Mouse (Mus musculus) intestine, embryonic 16.5 days (tissue): ENCODE data around the gene Trak1. TPM values are rescaled to one million over a fixed set of nuclear protein-coding genes. Genes with fewer than 3 reads are reported as not detected.
A peak's percentile ranks its signal among the peaks of the same experiment; 100 is the strongest.

Experiments
- ATAC-seq: fragments of 200-750 bp; cut with Nextera tagmentation; 2 replicates; pipeline ENCODE4 v1.8.0; 2017; ENCODE audit warnings: moderate TSS enrichment, moderate library complexity
- H3K27ac ChIP-seq: fragments of 300-500 bp; sonication (generic); 2 replicates; pipeline ENCODE4 v1.5.1; 2014; ENCODE audit warnings: mild to moderate bottlenecking, low read length
- H3K27me3 ChIP-seq: fragments of 300-500 bp; sonication (generic); replicated peaks from 2 replicates; pipeline ENCODE4 v1.6.1; 2014; ENCODE audit warnings: low read length, control low read depth, mixed read lengths; ENCODE audit not compliant: control insufficient read depth, insufficient read depth
- H3K36me3 ChIP-seq: fragments of 300-500 bp; sonication (generic); 2 replicates; pipeline ENCODE4 v1.6.1; 2014; ENCODE audit warnings: low read length, control low read depth; ENCODE audit not compliant: control insufficient read depth, insufficient read depth
- H3K4me1 ChIP-seq: fragments of 300-500 bp; sonication (generic); 2 replicates; pipeline ENCODE4 v1.6.1; 2014; ENCODE audit warnings: low read length, control low read depth, mixed read lengths; ENCODE audit not compliant: control insufficient read depth, insufficient read depth
- H3K4me2 ChIP-seq: fragments of 300-500 bp; sonication (generic); 2 replicates; pipeline ENCODE4 v1.6.1; 2014; ENCODE audit warnings: low read depth, low read length, control low read depth
- H3K4me3 ChIP-seq: fragments of 300-500 bp; sonication (generic); 2 replicates; pipeline ENCODE4 v1.5.1; 2014; ENCODE audit warnings: mild to moderate bottlenecking, low read length
- H3K9ac ChIP-seq: fragments of 300-500 bp; sonication (generic); 2 replicates; pipeline ENCODE4 v1.6.1; 2014; ENCODE audit warnings: low read depth, low read length
- H3K9me3 ChIP-seq: fragments of 300-500 bp; sonication (generic); 2 replicates; pipeline ENCODE4 v1.6.1; 2016; ENCODE audit warnings: low read length, control low read depth; ENCODE audit not compliant: control insufficient read depth
- WGBS: fragments of 180-500 bp; shearing (Covaris S2); extraction: QIAGEN DNeasy Blood & Tissue Kit; methylation state at CpG from one replicate; pipeline ENCODE4 v1.1.7; 2014; 5-methylcytosine and 5-hydroxymethylcytosine counted together
- polyA plus RNA-seq: library from polyadenylated mRNA; unstranded; fragments of >200 nt; fragmentation: Nextera tagmentation; extraction: Ambion mirVana; gene quantifications from 2 replicates; pipeline ENCODE4 v1.2.1, GENCODE M21; 2015

The Trak1 gene
- polyA plus RNA-seq, 1 experiment from 2014 or later, result 21.7 TPM

- Histone ChIP-seq H3K27me3 (no peaks in the 10 kb centered on the region), H3K4me2 (peak overlapping the region; percentile 2; the same call in 1 of the 2 replicates), H3K9me3 (no peaks in the 10 kb centered on the region), H3K36me3 (no peaks in the 10 kb centered on the region), H3K9ac (peak overlapping the region; percentile 34), H3K4me3 (no peak overlapping the region), H3K27ac (peak overlapping the region; percentile 77), H3K4me1 (peaks cover 56% of the 10 kb centered on the region)
- ATAC-seq, result no peak
- 32% methylated on average over 10 of the region's 10 CpGs for WGBS
Observed at GRCm38 (mm10) chr9:121347981-121348380, 50.7 kb downstream of the Trak1 start.

- H3K9ac ChIP-seq, result peak overlapping the region; percentile 34
- whole genome bisulfite sequencing, result 8% methylated on average over 5 of the region's 5 CpGs
- ATAC-seq, result peak; percentile 49; the same call in 1 of the 2 replicates
Observed at GRCm38 (mm10) chr9:121348476-121348875, 51.2 kb downstream of the Trak1 start.

GRCm38 (mm10) chr9:121349111-121349510, 51.8 kb downstream of the Trak1 start:
- no peak overlapping the region for H3K27ac ChIP-seq
- no peak overlapping the region for H3K4me2 ChIP-seq
- H3K36me3 ChIP-seq, result no peaks in the 10 kb centered on the region
- no peak for ATAC-seq
- 92% methylated on average over 8 of the region's 8 CpGs for WGBS
- H3K4me1 ChIP-seq, result peaks cover 61% of the 10 kb centered on the region
- no peak overlapping the region for H3K4me3 ChIP-seq
- no peak overlapping the region for H3K9ac ChIP-seq
- H3K9me3 ChIP-seq, result no peaks in the 10 kb centered on the region
- no peaks in the 10 kb centered on the region for H3K27me3 ChIP-seq

More at GRCm38 (mm10) chr9:121348476-121348875, 51.2 kb downstream of the Trak1 start:
- H3K27me3 ChIP-seq, result no peaks in the 10 kb centered on the region
- no peaks in the 10 kb centered on the region for H3K9me3 ChIP-seq
- no peaks in the 10 kb centered on the region for H3K36me3 ChIP-seq
- H3K4me3 ChIP-seq, result no peak overlapping the region
- H3K4me1 ChIP-seq, result peaks cover 58% of the 10 kb centered on the region
- peak overlapping the region; percentile 2; the same call in 1 of the 2 replicates for H3K4me2 ChIP-seq
- H3K27ac ChIP-seq, result peak overlapping the region; percentile 77

GRCm38 (mm10) chr9:121350601-121351000, 53.3 kb downstream of the Trak1 start:
- Histone ChIP-seq H3K36me3 (no peaks in the 10 kb centered on the region), H3K4me2 (no peak overlapping the region), H3K9me3 (no peaks in the 10 kb centered on the region), H3K9ac (peak overlapping the region; percentile 16; the same call in 1 of the 2 replicates), H3K27me3 (no peaks in the 10 kb centered on the region), H3K4me3 (no peak overlapping the region), H3K4me1 (peaks cover 76% of the 10 kb centered on the region), H3K27ac (peak overlapping the region; percentile 40)
- no peak for ATAC-seq
- 32% methylated on average over 3 of the region's 3 CpGs for WGBS

GRCm38 (mm10) chr9:121351388-121352078, 54.2 kb downstream of the Trak1 start:
- H3K9me3 ChIP-seq, result no peaks in the 10 kb centered on the region
- WGBS, result 40% methylated on average over 9 of the region's 9 CpGs
- H3K27me3 ChIP-seq, result no peaks in the 10 kb centered on the region
- no peak overlapping the region for H3K4me3 ChIP-seq
- peak overlapping the region; percentile 40 for H3K27ac ChIP-seq
- no peak overlapping the region for H3K4me2 ChIP-seq
- H3K36me3 ChIP-seq, result no peaks in the 10 kb centered on the region
- H3K9ac ChIP-seq, result peak overlapping the region; percentile 32; the same call in 1 of the 2 replicates
- no peak for ATAC-seq
- H3K4me1 ChIP-seq, result peaks cover 76% of the 10 kb centered on the region

GRCm38 (mm10) chr9:121352131-121352606, 54.9 kb downstream of the Trak1 start:
- Histone ChIP-seq H3K4me3 (no peak overlapping the region), H3K27me3 (no peaks in the 10 kb centered on the region), H3K4me1 (peaks cover 69% of the 10 kb centered on the region), H3K4me2 (no peak overlapping the region), H3K9me3 (no peaks in the 10 kb centered on the region), H3K36me3 (no peaks in the 10 kb centered on the region), H3K27ac (peak overlapping the region; percentile 47; the same call in 1 of the 2 replicates), H3K9ac (no peak overlapping the region)
- 24% methylated on average over 11 of the region's 11 CpGs for WGBS
- peak; percentile 43 for ATAC-seq

- peaks cover 64% of the 10 kb centered on the region for H3K4me1 ChIP-seq
- no peaks in the 10 kb centered on the region for H3K9me3 ChIP-seq
- WGBS, result 92% methylated on average over 9 of the region's 9 CpGs
- ATAC-seq, result no peak
- no peak overlapping the region for H3K27ac ChIP-seq
- H3K36me3 ChIP-seq, result no peaks in the 10 kb centered on the region
- H3K4me2 ChIP-seq, result no peak overlapping the region
- H3K9ac ChIP-seq, result no peak overlapping the region
- no peaks in the 10 kb centered on the region for H3K27me3 ChIP-seq
- H3K4me3 ChIP-seq, result no peak overlapping the region
Observed at GRCm38 (mm10) chr9:121352726-121353125, 55.4 kb downstream of the Trak1 start.

GRCm38 (mm10) chr9:121354792-121355390, 57.6 kb downstream of the Trak1 start:
- no peak overlapping the region for H3K27ac ChIP-seq
- WGBS, result 59% methylated on average over 4 of the region's 4 CpGs

GRCm38 (mm10) chr9:121355431-121356141, 58.3 kb downstream of the Trak1 start:
- no peaks in the 10 kb centered on the region for H3K36me3 ChIP-seq
- no peaks in the 10 kb centered on the region for H3K9me3 ChIP-seq
- no peaks in the 10 kb centered on the region for H3K27me3 ChIP-seq
- H3K9ac ChIP-seq, result peak overlapping the region; percentile 17; the same call in 1 of the 2 replicates
- 64% methylated on average over 9 of the region's 9 CpGs for WGBS
- peaks cover 66% of the 10 kb centered on the region for H3K4me1 ChIP-seq
- no peak for ATAC-seq
- H3K27ac ChIP-seq, result peak overlapping the region; percentile 43
- H3K4me3 ChIP-seq, result no peak overlapping the region
- no peak overlapping the region for H3K4me2 ChIP-seq

More at GRCm38 (mm10) chr9:121354792-121355390, 57.6 kb downstream of the Trak1 start:
- no peak; the same call in 1 of the 2 replicates for ATAC-seq
- Histone ChIP-seq H3K4me2 (no peak overlapping the region), H3K4me3 (no peak overlapping the region), H3K4me1 (peaks cover 66% of the 10 kb centered on the region), H3K36me3 (no peaks in the 10 kb centered on the region), H3K9ac (0 out of 2 replicates have a peak overlapping the region, but pooled peaks have one; percentile 17), H3K27me3 (no peaks in the 10 kb centered on the region), H3K9me3 (no peaks in the 10 kb centered on the region)
